Mouse (Mus musculus): Measurements from ENCODE around the gene Fam229a. TPM values are rescaled to one million over a fixed set of nuclear protein-coding genes. Genes with fewer than 3 reads are reported as not detected.
A peak's percentile ranks its signal among the peaks of the same experiment; 100 is the strongest.
"Not testable (repeated sequence)": the region's sequence is repeated elsewhere in the genome, so short reads cannot be mapped to it uniquely, and the experiment has no call there.

The Fam229a gene
- polyA plus RNA-seq, 1 experiment = 0.10 TPM

- H3K4me3 ChIP-seq = no peak overlapping the region
- H3ac ChIP-seq (ENCODE audit: control insufficient read depth, insufficient read length) = no peak overlapping the region
- no peaks in the 10 kb centered on the region for H3K79me2 ChIP-seq (ENCODE audit: control insufficient read depth, insufficient read depth)
- no peak for TF ChIP-seq MYOD1 (IDR thresholded peaks at IDR 0.05; ENCODE audit: control insufficient read depth in 1 of 3, insufficient read length in 2 of 3, low read depth in 2 of 3)
- no peak for TF ChIP-seq TCF12 (IDR thresholded peaks at IDR 0.05; ENCODE audit: insufficient read depth, poor library complexity, severe bottlenecking)
- no peak for TF ChIP-seq USF1 (IDR thresholded peaks at IDR 0.05; ENCODE audit: low read depth)
- no peak for TF ChIP-seq E2F4 (IDR thresholded peaks at IDR 0.05; ENCODE audit: insufficient read depth)
- TF ChIP-seq POLR2AphosphoS2 (IDR thresholded peaks at IDR 0.05; ENCODE audit: insufficient read length, low read depth) = no peak
- TF ChIP-seq MYOG (IDR thresholded peaks at IDR 0.05; ENCODE audit: control insufficient read depth in 1 of 3, insufficient read depth in 1 of 3, insufficient read length in 2 of 3, low read depth in 2 of 3) = no peak
- no peak for TF ChIP-seq POLR2A (IDR thresholded peaks at IDR 0.05; ENCODE audit: insufficient read length, low read depth)
- no peak for TF ChIP-seq CEBPB (IDR thresholded peaks at IDR 0.05; ENCODE audit: insufficient read depth, poor library complexity, severe bottlenecking)
- TF ChIP-seq MAX (IDR thresholded peaks at IDR 0.05; ENCODE audit: low read depth) = no peak
- no peak for TF ChIP-seq REST (IDR thresholded peaks at IDR 0.05; ENCODE audit: insufficient read depth, insufficient read length)
- no peak for TF ChIP-seq SRF (IDR thresholded peaks at IDR 0.05; ENCODE audit: control insufficient read depth, insufficient read length, low read depth)
- TF ChIP-seq TCF3 (IDR thresholded peaks at IDR 0.05; ENCODE audit: insufficient read length, low read depth) = no peak
- no peaks in the 10 kb centered on the region for H3K36me3 ChIP-seq (ENCODE audit: control insufficient read depth, insufficient read depth)
- no peaks in the 10 kb centered on the region for H3K27me3 ChIP-seq (ENCODE audit: control insufficient read depth, insufficient read depth, insufficient read length)
- H3K4me2 ChIP-seq (ENCODE audit: low read depth) = no peak overlapping the region
Measured at GRCm38 (mm10) chr4:129451471-129452169, 39.4 kb upstream of the Fam229a start.

- H3K4me3 ChIP-seq = no peak overlapping the region
- H3K79me2 ChIP-seq (ENCODE audit: control insufficient read depth, insufficient read depth) = no peaks in the 10 kb centered on the region
- H3K36me3 ChIP-seq (ENCODE audit: control insufficient read depth, insufficient read depth) = no peaks in the 10 kb centered on the region
- H3K4me2 ChIP-seq (ENCODE audit: low read depth) = peak overlapping the region; percentile 47
- TF ChIP-seq POLR2AphosphoS2 (IDR thresholded peaks at IDR 0.05; ENCODE audit: insufficient read length, low read depth) (no peak), MYOD1 (IDR thresholded peaks at IDR 0.05; ENCODE audit: control insufficient read depth in 1 of 3, insufficient read length in 2 of 3, low read depth in 2 of 3) (no peak), REST (IDR thresholded peaks at IDR 0.05; ENCODE audit: insufficient read depth, insufficient read length) (no peak), TCF3 (IDR thresholded peaks at IDR 0.05; ENCODE audit: insufficient read length, low read depth) (no peak), POLR2A (IDR thresholded peaks at IDR 0.05; ENCODE audit: insufficient read length, low read depth) (no peak), MYOG (IDR thresholded peaks at IDR 0.05; ENCODE audit: control insufficient read depth in 1 of 3, insufficient read depth in 1 of 3, insufficient read length in 2 of 3, low read depth in 2 of 3) (no peak)
- H3ac ChIP-seq (ENCODE audit: control insufficient read depth, insufficient read length) = no peak overlapping the region
- H3K27me3 ChIP-seq (ENCODE audit: control insufficient read depth, insufficient read depth, insufficient read length) = no peaks in the 10 kb centered on the region
Measured at GRCm38 (mm10) chr4:129455265-129455664, 35.7 kb upstream of the Fam229a start.

DNA sequence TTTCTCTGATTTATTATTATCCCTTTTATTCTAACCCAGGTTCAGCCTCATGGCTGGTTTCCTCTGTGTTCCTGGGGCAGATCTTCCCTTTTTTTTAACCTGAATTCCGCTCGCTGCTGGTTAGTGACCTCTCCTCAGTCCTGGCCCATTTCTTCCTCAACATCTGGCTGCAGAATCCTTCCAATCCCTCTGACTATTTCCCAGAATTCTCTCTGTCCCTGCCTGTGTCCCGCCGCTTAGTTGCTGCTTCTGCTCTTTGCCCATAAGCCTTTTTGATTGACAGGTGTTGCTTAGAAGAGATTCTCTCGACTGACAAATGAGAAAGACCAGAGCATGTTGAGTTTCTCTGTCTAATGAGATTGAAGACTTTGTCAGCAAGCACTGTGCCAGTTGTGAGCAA is 34.9 kb upstream of the Fam229a start:
- Histone ChIP-seq H3K79me2 (ENCODE audit: control insufficient read depth, insufficient read depth) (no peaks in the 10 kb centered on the region), H3K36me3 (ENCODE audit: control insufficient read depth, insufficient read depth) (no peaks in the 10 kb centered on the region), H3K4me3 (no peak overlapping the region), H3K27me3 (ENCODE audit: control insufficient read depth, insufficient read depth, insufficient read length) (no peaks in the 10 kb centered on the region), H3ac (ENCODE audit: control insufficient read depth, insufficient read length) (no peak overlapping the region), H3K4me2 (ENCODE audit: low read depth) (no peak overlapping the region)
- no peak for TF ChIP-seq E2F4 (IDR thresholded peaks at IDR 0.05; ENCODE audit: insufficient read depth)
- TF ChIP-seq REST (IDR thresholded peaks at IDR 0.05; ENCODE audit: insufficient read depth, insufficient read length) = no peak
- no peak for TF ChIP-seq MYOD1 (IDR thresholded peaks at IDR 0.05; ENCODE audit: control insufficient read depth in 1 of 3, insufficient read length in 2 of 3, low read depth in 2 of 3)
- TF ChIP-seq POLR2A (IDR thresholded peaks at IDR 0.05; ENCODE audit: insufficient read length, low read depth) = no peak
- TF ChIP-seq USF1 (IDR thresholded peaks at IDR 0.05; ENCODE audit: low read depth) = no peak
- no peak for TF ChIP-seq POLR2AphosphoS2 (IDR thresholded peaks at IDR 0.05; ENCODE audit: insufficient read length, low read depth)
- no peak for TF ChIP-seq TCF3 (IDR thresholded peaks at IDR 0.05; ENCODE audit: insufficient read length, low read depth)
- no peak for TF ChIP-seq MYOG (IDR thresholded peaks at IDR 0.05; ENCODE audit: control insufficient read depth in 1 of 3, insufficient read depth in 1 of 3, insufficient read length in 2 of 3, low read depth in 2 of 3)
- no peak for TF ChIP-seq CEBPB (IDR thresholded peaks at IDR 0.05; ENCODE audit: insufficient read depth, poor library complexity, severe bottlenecking)
- TF ChIP-seq SRF (IDR thresholded peaks at IDR 0.05; ENCODE audit: control insufficient read depth, insufficient read length, low read depth) = no peak
- no peak for TF ChIP-seq MAX (IDR thresholded peaks at IDR 0.05; ENCODE audit: low read depth)
- no peak for TF ChIP-seq TCF12 (IDR thresholded peaks at IDR 0.05; ENCODE audit: insufficient read depth, poor library complexity, severe bottlenecking)

- not testable (repeated sequence) for H3K27me3 ChIP-seq (ENCODE audit: control insufficient read depth, insufficient read depth, insufficient read length); H3ac ChIP-seq (ENCODE audit: control insufficient read depth, insufficient read length); H3K79me2 ChIP-seq (ENCODE audit: control insufficient read depth, insufficient read depth); H3K4me3 ChIP-seq; H3K36me3 ChIP-seq (ENCODE audit: control insufficient read depth, insufficient read depth); H3K4me2 ChIP-seq (ENCODE audit: low read depth)
Measured at GRCm38 (mm10) chr4:129457311-129457710, 33.7 kb upstream of the Fam229a start.

DNA sequence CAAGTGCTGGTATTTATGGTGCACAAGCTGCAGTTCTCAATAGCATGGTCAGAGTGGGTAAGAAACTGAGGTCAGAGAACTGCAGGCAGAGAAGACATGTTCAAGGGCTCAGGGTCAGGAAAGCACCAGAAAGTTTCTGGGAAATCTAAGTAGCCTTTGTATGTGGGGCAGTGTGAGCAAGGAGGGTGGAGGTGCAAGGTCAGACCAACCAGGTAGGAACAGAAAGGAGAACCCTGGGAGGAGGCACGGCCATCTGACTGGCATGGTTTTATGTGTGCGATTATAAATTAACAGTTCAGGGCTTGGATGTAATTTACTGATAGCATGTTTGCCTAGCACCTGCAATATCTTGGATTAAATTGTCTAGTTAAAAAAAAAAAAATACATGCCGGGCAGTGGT is 31.3 kb upstream of the Fam229a start:
- H3K79me2 ChIP-seq (ENCODE audit: control insufficient read depth, insufficient read depth) = peaks cover 6% of the 10 kb centered on the region
- H3ac ChIP-seq (ENCODE audit: control insufficient read depth, insufficient read length) = no peak overlapping the region
- no peaks in the 10 kb centered on the region for H3K27me3 ChIP-seq (ENCODE audit: control insufficient read depth, insufficient read depth, insufficient read length)
- TF ChIP-seq USF1 (IDR thresholded peaks at IDR 0.05; ENCODE audit: low read depth) = no peak
- no peak for TF ChIP-seq SRF (IDR thresholded peaks at IDR 0.05; ENCODE audit: control insufficient read depth, insufficient read length, low read depth)
- no peak for TF ChIP-seq MYOG (IDR thresholded peaks at IDR 0.05; ENCODE audit: control insufficient read depth in 1 of 3, insufficient read depth in 1 of 3, insufficient read length in 2 of 3, low read depth in 2 of 3)
- H3K36me3 ChIP-seq (ENCODE audit: control insufficient read depth, insufficient read depth) = no peaks in the 10 kb centered on the region
- H3K4me3 ChIP-seq = no peak overlapping the region
- no peak overlapping the region for H3K4me2 ChIP-seq (ENCODE audit: low read depth)
